Mouse (Mus musculus) forebrain, embryonic 13.5 days (tissue): ENCODE data around the gene Nprl2. TPM values are rescaled to one million over a fixed set of nuclear protein-coding genes. Genes with fewer than 3 reads are reported as not detected.
A peak's percentile ranks its signal among the peaks of the same experiment; 100 is the strongest.
"Not testable (repeated sequence)": the region's sequence is repeated elsewhere in the genome, so short reads cannot be mapped to it uniquely, and the experiment has no call there.

Source experiments
- ATAC-seq: fragments of 200-750 bp; cut with Nextera tagmentation; 2 replicates; pipeline ENCODE4 v1.8.0; 2017
- H3K27ac ChIP-seq: fragments of 300-500 bp; sonication (generic); 2 replicates; pipeline ENCODE4 v1.5.1; 2015; ENCODE audit warnings: inconsistent platforms, mild to moderate bottlenecking, moderate library complexity
- H3K27me3 ChIP-seq: fragments of 300-500 bp; sonication (generic); 2 replicates; pipeline ENCODE4 v1.6.1; 2015; ENCODE audit warnings: mild to moderate bottlenecking, inconsistent platforms
- H3K36me3 ChIP-seq: fragments of 300-500 bp; sonication (generic); 2 replicates; pipeline ENCODE4 v1.6.1; 2015; ENCODE audit warnings: mild to moderate bottlenecking, inconsistent platforms; ENCODE audit not compliant: poor library complexity, severe bottlenecking
- H3K4me1 ChIP-seq: fragments of 300-500 bp; sonication (generic); 2 replicates; pipeline ENCODE4 v1.6.1; 2015; ENCODE audit warnings: inconsistent platforms
- H3K4me2 ChIP-seq: fragments of 300-500 bp; sonication (generic); 2 replicates; pipeline ENCODE4 v1.6.1; 2015; ENCODE audit warnings: inconsistent platforms, mild to moderate bottlenecking, moderate library complexity
- H3K4me3 ChIP-seq: fragments of 300-500 bp; sonication (generic); 2 replicates; pipeline ENCODE4 v1.5.1; 2015; ENCODE audit warnings: mild to moderate bottlenecking, inconsistent platforms
- H3K9ac ChIP-seq: fragments of 300-500 bp; sonication (generic); 2 replicates; pipeline ENCODE4 v1.6.1; 2015; ENCODE audit warnings: mild to moderate bottlenecking, inconsistent platforms
- H3K9me3 ChIP-seq: fragments of 300-500 bp; sonication (generic); replicated peaks from 2 replicates; pipeline ENCODE4 v1.6.1; 2016; ENCODE audit warnings: inconsistent platforms
- WGBS: fragments of 180-500 bp; shearing (Covaris S2); methylation state at CpG from one replicate; pipeline ENCODE4 v1.1.7; 2015; 5-methylcytosine and 5-hydroxymethylcytosine counted together
- polyA plus RNA-seq: library from polyadenylated mRNA; unstranded; fragments of >200 nt; fragmentation: Nextera tagmentation; extraction: Ambion mirVana; gene quantifications from 2 replicates; pipeline ENCODE4 v1.2.1, GENCODE M21; 2015

Gene Nprl2
- polyA plus RNA-seq, 1 experiment from 2014 or later: 59.0 TPM

DNA sequence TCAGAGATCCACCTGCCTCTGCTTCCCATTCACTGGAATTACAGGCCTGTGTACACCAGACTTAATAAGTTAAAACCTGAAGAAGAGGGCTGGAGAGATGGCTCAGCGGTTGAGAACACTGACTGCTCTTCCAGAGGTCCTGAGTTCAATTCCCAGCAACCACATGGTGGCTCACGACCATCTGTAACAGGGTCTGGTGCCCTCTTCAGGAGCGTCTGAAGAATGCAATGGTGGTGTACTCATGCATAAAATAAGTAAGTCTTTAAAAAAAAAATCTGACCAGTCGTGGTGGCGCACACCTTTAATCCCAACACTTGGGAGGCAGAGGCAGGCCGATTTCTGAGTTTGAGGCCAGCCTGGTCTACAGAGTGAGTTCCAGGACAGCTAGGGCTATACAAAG is 31.7 kb downstream of the Nprl2 start:
- Histone ChIP-seq H3K36me3 (peaks cover 48% of the 10 kb centered on the region), H3K4me1 (peaks cover 45% of the 10 kb centered on the region)
- ATAC-seq, H3K9me3 ChIP-seq, H3K27ac ChIP-seq, H3K9ac ChIP-seq, H3K4me2 ChIP-seq, H3K27me3 ChIP-seq, H3K4me3 ChIP-seq: not testable (repeated sequence)
- WGBS: 85% methylated on average over 6 of the region's 6 CpGs

DNA sequence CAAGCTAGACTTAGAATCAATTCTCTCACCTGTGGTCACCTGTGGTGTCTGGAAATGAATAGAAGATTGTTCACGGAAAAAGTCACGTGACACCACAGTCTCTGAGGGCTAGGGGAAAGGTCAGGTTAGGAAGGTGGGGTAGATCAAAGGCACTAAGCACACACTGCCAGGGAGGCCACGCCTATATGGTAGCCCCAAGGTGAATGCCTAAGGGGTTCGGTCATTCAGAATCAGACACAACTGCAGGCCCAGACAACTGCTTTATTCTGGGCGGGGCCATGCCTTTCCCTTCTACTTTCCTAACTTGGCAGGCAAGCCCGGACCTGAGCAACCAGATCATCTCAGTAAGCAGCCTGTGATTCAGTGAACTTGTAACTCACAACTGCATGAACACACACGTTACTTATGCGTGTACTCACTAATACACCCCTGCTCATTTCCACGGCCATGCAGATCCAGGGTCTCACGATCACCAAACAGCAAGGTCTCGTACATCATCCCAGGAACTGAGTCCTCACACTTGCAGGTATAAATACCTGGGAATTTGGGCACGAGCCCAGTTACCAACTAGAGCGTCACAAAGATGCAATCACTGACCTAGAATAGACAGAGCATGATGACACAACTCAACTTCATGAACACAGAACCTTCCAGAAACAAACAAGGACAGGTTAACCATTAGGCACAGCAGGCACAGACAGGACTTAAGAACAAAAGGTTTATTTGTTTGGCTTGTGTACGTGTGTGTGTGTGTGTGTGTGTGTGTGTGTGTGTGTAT is 33.7 kb downstream of the Nprl2 start:
- 87% methylated on average over 14 of the region's 14 CpGs for WGBS
- Histone ChIP-seq H3K4me2 (no peak overlapping the region), H3K27ac (peak overlapping the region; percentile 41), H3K4me3 (no peak overlapping the region), H3K9me3 (no peaks in the 10 kb centered on the region), H3K4me1 (peaks cover 45% of the 10 kb centered on the region), H3K36me3 (peaks cover 41% of the 10 kb centered on the region), H3K27me3 (no peaks in the 10 kb centered on the region), H3K9ac (no peak overlapping the region)
- no peak for ATAC-seq

DNA sequence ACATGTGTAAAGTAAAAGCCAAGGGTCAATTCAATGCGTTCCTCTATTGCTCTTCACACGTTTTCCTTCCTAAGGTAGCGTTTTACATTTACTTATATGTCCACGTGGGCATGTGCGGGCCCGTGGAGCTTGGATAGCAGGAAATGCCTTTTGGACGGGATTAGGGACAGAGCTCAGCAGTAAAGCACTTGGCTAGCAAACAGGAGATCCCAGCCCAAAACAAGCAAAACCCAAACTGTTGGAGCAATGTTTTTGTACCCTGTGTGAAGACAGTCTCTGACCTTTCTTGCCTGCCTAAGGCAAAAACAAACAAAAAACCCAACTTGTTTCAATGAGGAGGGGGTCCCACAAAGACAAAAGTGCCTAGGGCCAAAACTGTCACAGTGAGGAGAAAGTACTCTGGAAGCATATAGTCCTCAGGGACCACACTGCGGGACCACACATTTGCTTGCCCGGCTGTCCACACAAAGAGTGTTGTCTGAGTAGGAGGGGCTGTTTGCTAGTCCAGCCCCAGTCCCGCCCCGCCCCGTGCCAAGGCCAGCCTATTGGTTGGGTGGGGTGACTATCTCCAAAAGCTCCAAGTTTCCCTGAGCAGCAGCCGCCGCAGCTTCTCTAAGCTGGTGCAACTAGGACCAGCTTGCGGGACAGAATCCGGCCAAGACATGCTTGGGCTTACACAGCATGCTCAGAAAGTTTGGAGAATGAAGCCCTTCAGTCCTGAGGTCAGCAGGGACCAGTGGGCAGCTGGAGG is 34.5 kb downstream of the Nprl2 start, which contains the start of gene Hyal1:
Hyal1 (plus strand) TSS at position 571 of the 751 bp plus-strand sequence.
- peak; percentile 54 for ATAC-seq
- Histone ChIP-seq H3K4me2 (peak within 1 kb of the TSS; percentile 55), H3K4me3 (peak within 1 kb of the TSS; percentile 27), H3K36me3 (peaks cover 34% of the 10 kb centered on the region), H3K9me3 (no peaks in the 10 kb centered on the region), H3K4me1 (peaks cover 45% of the 10 kb centered on the region), H3K27me3 (no peaks in the 10 kb centered on the region), H3K9ac (peak within 1 kb of the TSS; percentile 55), H3K27ac (peak within 1 kb of the TSS; percentile 41)
- WGBS: 28% methylated on average over 16 of the region's 16 CpGs

DNA sequence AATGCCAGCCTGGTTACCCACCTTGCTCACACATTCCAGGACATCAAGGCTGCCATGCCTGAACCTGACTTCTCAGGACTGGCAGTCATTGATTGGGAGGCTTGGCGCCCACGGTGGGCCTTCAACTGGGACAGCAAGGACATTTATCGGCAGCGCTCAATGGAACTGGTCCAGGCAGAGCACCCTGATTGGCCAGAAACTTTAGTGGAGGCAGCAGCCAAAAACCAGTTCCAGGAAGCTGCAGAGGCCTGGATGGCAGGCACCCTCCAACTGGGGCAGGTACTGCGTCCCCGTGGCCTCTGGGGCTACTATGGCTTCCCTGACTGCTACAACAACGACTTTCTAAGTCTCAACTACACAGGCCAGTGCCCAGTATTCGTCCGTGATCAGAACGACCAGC is 35.8 kb downstream of the Nprl2 start:
- no peaks in the 10 kb centered on the region for H3K27me3 ChIP-seq
- 0 out of 2 replicates have a peak overlapping the region, but pooled peaks have one; percentile 55 for H3K9ac ChIP-seq
- peaks cover 37% of the 10 kb centered on the region for H3K4me1 ChIP-seq
- no peaks in the 10 kb centered on the region for H3K9me3 ChIP-seq
- ATAC-seq: no peak
- 95% methylated on average over 10 of the region's 10 CpGs for WGBS
- H3K27ac ChIP-seq: no peak overlapping the region
- peaks cover 23% of the 10 kb centered on the region for H3K36me3 ChIP-seq
- no peak overlapping the region; the same call in 1 of the 2 replicates for H3K4me2 ChIP-seq
- no peak overlapping the region for H3K4me3 ChIP-seq

DNA sequence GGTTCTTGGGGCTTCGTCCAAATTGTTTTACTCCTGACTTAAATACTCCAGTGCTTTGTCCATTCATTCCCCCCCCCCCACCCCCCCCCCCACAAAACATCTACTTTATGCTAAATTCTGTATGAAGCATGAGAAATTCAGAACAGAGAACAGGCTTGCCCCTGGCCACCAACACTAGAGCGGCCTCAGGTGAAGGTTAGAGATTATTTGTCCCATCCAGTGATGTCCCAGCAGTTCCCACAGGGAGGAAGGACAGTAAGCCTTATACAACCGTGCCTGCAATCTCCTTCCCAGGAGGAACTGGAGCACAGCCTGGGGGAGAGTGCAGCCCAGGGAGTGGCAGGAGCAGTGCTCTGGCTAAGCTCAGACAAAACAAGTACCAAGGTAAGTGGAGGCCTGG is 36.6 kb downstream of the Nprl2 start, which contains the start of gene Naa80:
Naa80 (plus strand) TSS at position 301 of the 400 bp plus-strand sequence.
- Histone ChIP-seq H3K36me3 (peaks cover 23% of the 10 kb centered on the region), H3K4me3 (no peak within 1 kb of the TSS), H3K4me2 (peak within 1 kb of the TSS; percentile 82; the same call in 1 of the 2 replicates), H3K9ac (0 out of 2 replicates have a peak within 1 kb of the TSS, but pooled peaks have one; percentile 55), H3K9me3 (no peaks in the 10 kb centered on the region), H3K4me1 (peaks cover 37% of the 10 kb centered on the region), H3K27me3 (no peaks in the 10 kb centered on the region), H3K27ac (peak within 1 kb of the TSS; percentile 83; the same call in 1 of the 2 replicates)
- no peak for ATAC-seq
- WGBS: 73% methylated on average over 3 of the region's 3 CpGs

DNA sequence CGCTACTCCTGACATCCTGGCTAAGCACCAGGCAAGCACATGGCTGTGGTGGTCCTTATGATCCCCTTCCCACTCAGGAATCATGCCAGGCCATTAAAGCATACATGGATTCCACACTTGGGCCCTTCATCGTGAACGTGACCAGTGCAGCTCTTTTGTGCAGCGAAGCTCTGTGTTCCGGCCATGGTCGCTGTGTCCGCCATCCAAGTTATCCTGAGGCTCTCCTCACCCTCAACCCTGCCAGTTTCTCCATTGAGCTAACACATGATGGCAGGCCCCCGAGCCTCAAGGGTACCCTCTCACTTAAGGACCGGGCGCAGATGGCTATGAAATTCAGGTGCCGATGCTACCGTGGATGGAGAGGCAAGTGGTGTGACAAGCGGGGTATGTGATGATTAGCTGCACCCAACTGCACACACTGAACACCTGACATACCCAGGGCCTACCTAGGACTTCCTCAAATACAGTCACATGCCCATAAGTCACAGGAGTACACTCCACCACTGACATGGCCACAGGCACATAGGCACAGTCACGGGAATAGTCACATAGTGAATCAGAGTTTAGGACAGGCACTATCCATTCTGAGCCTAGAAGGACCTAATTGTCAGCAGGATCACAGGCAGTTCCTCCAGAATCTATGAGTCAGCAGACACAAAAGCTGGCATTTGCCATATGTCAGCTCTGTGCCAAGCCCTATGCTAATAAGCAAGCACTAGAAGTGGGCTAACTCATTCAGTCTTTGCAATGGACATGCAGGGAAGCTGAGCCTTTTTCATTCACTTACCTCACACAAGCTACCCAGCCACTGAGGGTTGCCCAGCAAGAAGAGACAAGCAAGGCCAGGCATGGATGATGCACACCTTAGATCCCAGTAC is 37.2 kb downstream of the Nprl2 start:
- peak overlapping the region; percentile 82; the same call in 1 of the 2 replicates for H3K4me2 ChIP-seq
- no peak for ATAC-seq
- WGBS: 93% methylated on average over 14 of the region's 14 CpGs
- no peaks in the 10 kb centered on the region for H3K27me3 ChIP-seq
- H3K27ac ChIP-seq: peak overlapping the region; percentile 83; the same call in 1 of the 2 replicates
- H3K9me3 ChIP-seq: no peaks in the 10 kb centered on the region
- H3K9ac ChIP-seq: 0 out of 2 replicates have a peak overlapping the region, but pooled peaks have one; percentile 13
- peaks cover 24% of the 10 kb centered on the region for H3K36me3 ChIP-seq
- no peak overlapping the region for H3K4me3 ChIP-seq
- peaks cover 37% of the 10 kb centered on the region for H3K4me1 ChIP-seq

DNA sequence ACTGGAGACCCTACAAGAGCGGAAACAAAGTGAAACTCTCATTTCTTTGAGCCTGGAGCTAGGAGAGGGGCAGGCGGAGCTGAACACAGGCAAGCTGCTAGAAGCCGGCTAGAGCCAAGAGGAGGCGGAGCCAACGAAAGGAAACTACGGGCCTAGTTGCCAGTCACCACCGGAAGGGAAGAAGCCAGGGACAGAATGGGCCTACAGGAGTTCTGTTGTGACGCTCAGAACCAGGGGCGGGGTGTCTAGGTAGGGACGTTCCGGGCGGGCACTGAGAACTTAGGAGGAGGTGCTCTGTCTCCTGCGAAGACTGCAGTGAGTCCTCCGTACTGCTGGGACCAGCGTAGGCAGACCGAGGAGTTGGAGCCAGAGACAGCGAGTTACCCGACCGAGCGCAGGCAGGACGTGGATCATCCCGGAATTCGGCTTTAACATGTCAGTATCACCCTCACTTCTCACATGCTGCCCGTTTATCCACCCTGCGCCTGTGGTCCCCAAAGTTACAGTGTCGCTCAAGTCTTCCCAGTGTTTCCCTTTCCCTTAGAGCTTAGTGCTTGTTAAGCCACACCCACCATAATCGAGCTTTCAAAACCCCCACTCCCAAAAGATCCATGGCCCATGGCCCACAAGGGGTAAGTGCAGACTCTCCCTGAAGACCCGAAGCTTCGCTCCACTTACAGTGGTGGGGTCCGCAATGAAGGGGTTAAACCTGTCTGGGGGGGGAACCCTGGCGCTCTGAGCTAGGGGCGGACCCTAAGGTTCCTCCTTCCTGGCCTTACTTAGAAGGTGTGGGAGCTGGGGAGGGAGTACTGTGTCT is 38.7 kb downstream of the Nprl2 start, which contains the start of gene Hyal3:
Hyal3 (plus strand) TSS at position 318 of the 817 bp plus-strand sequence.
- Histone ChIP-seq H3K27ac (peak within 1 kb of the TSS; percentile 83), H3K36me3 (peaks cover 15% of the 10 kb centered on the region), H3K4me3 (peak within 1 kb of the TSS; percentile 63), H3K27me3 (no peaks in the 10 kb centered on the region), H3K9ac (peak within 1 kb of the TSS; percentile 79), H3K4me1 (peaks cover 37% of the 10 kb centered on the region), H3K4me2 (peak within 1 kb of the TSS; percentile 82), H3K9me3 (no peaks in the 10 kb centered on the region)
- under 1% methylated on average over 32 of the region's 32 CpGs for WGBS
- peak; percentile 86 for ATAC-seq

DNA sequence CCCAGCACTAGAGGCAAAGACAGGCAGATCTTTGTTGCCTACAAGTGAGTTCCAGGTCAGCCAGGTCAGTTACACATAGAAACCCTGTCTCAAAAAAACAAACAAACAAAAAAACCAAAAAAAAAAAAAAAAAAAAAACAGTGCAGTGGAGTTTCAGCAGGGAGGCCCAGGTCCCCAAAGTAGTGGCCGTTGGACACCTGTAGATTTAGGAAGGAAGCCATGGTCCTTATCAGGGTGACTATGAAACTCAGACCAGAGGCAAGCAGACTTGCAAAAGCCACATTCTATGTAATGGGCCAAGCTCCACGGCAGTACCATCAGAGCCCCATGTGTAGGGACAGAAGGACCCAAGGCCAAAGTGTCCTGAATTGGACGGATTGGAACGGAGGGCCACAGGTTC is 39.6 kb downstream of the Nprl2 start:
- Histone ChIP-seq H3K4me1 (peaks cover 32% of the 10 kb centered on the region), H3K27me3 (no peaks in the 10 kb centered on the region), H3K4me2 (peak overlapping the region; percentile 82), H3K9ac (no peak overlapping the region), H3K27ac (no peak overlapping the region), H3K36me3 (peaks cover 15% of the 10 kb centered on the region), H3K4me3 (peak overlapping the region; percentile 63), H3K9me3 (no peaks in the 10 kb centered on the region)
- no peak for ATAC-seq
- WGBS: 77% methylated on average over 4 of the region's 4 CpGs

DNA sequence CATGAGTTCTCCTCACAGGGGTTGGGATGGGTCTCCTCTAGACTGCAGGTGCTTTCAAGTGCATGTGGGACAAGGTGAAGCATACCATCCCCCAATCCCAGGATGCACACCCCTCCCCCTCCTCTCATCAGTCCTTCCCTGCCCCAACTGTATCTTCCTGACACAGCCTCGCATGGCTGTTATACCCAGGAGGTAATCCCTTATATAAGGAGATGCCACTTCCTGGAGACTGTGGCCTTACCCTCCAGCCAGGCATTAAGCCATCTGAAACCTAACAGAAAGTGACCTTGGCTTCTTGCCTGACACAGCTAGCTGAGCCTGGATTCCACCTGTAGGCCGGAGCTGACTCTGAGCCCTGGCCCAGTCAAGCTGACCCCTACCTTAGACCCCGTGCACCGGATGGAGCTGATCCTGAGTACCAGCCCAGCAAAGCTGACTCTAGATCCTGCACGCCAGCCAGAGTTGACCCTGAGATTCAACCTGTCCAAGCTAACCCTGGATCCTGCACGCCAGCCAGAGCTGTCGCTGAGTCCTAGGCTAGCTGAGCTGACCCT is 40.6 kb downstream of the Nprl2 start:
- Histone ChIP-seq H3K36me3 (peaks cover 15% of the 10 kb centered on the region), H3K4me2 (no peak overlapping the region), H3K4me3 (no peak overlapping the region), H3K27me3 (no peaks in the 10 kb centered on the region), H3K27ac (no peak overlapping the region), H3K9ac (no peak overlapping the region), H3K4me1 (peaks cover 23% of the 10 kb centered on the region), H3K9me3 (no peaks in the 10 kb centered on the region)
- 88% methylated on average over 7 of the region's 7 CpGs for WGBS
- no peak for ATAC-seq

DNA sequence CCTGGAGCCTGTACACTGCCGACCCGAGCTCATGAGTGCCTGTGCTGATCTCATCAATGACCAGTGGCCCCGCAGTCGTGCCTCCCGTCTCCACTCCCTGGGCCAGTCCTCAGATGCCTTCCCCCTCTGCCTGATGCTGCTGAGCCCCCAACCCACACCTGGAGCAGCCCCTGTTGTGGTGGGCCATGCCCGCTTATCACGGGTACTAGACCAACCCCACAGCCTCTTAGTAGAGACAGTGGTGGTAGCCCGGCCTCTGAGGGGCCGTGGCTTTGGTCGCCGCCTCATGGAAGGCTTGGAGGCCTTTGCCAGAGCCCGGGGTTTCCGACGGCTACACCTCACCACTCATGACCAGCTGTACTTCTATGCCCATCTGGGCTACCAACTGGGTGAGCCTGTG is 41.1 kb downstream of the Nprl2 start:
- H3K9ac ChIP-seq: no peak overlapping the region
- H3K4me1 ChIP-seq: peaks cover 27% of the 10 kb centered on the region
- WGBS: 91% methylated on average over 14 of the region's 14 CpGs
- H3K27ac ChIP-seq: no peak overlapping the region
- H3K4me3 ChIP-seq: no peak overlapping the region
- no peak overlapping the region for H3K4me2 ChIP-seq
- ATAC-seq: no peak
- H3K27me3 ChIP-seq: no peaks in the 10 kb centered on the region
- H3K36me3 ChIP-seq: peaks cover 15% of the 10 kb centered on the region
- H3K9me3 ChIP-seq: no peaks in the 10 kb centered on the region
